In genomic region chr1:182670563-182671342, GRCm38 (mm10) we compare ENCODE assay signal across 8 mouse cellular contexts.
DNase-seq lines count a peak whose midpoint lies in the region; ATAC-seq and TF ChIP-seq lines count a peak whose summit lies in the region.

No protein-coding gene starts in this region.

- H3K9me3 ChIP-seq in neural tube, embryonic 11.5 days (ENCODE audit: control insufficient read depth, low read length), result no peaks in the 10 kb centered on the region
- H3K9me3 ChIP-seq in neural tube, embryonic 15.5 days (replicated peaks), result no peaks in the 10 kb centered on the region
- H3K9me3 ChIP-seq in heart, embryonic 12.5 days (replicated peaks), result 0 out of 2 replicates have a peak, but pooled peaks cover 3% of the 10 kb centered on the region
- H3K9me3 ChIP-seq in kidney, postnatal 0 days (replicated peaks; ENCODE audit: low read length), result no peaks in the 10 kb centered on the region
- H3K9me3 ChIP-seq in forebrain, embryonic 12.5 days, result no peaks in the 10 kb centered on the region

- WGBS in neural tube, embryonic 11.5 days, result 22% methylated on average over 11 of the region's 11 CpGs
- WGBS in neural tube, embryonic 15.5 days, result 24% methylated on average over 11 of the region's 11 CpGs
- 39% methylated on average over 11 of the region's 11 CpGs for whole genome bisulfite sequencing in heart, embryonic 12.5 days
- 11% methylated on average over 11 of the region's 11 CpGs for WGBS in kidney, postnatal 0 days
- WGBS in forebrain, embryonic 12.5 days, result 35% methylated on average over 11 of the region's 11 CpGs

- no peaks in the 10 kb centered on the region for H3K27me3 ChIP-seq in neural tube, embryonic 11.5 days (ENCODE audit: control insufficient read depth, insufficient read depth, low read length)
- H3K27me3 ChIP-seq in neural tube, embryonic 15.5 days (replicated peaks), result 0 out of 2 replicates have a peak, but pooled peaks cover 4% of the 10 kb centered on the region
- no peaks in the 10 kb centered on the region for H3K27me3 ChIP-seq in heart, embryonic 12.5 days (replicated peaks)
- H3K27me3 ChIP-seq in kidney, postnatal 0 days (ENCODE audit: insufficient read depth, low read length), result no peaks in the 10 kb centered on the region
- H3K27me3 ChIP-seq in forebrain, embryonic 12.5 days, result peaks cover 14% of the 10 kb centered on the region

- 0 out of 2 replicates have a peak, but pooled peaks cover 3% of the 10 kb centered on the region for H3K4me1 ChIP-seq in neural tube, embryonic 11.5 days (ENCODE audit: control insufficient read depth, insufficient read depth, low read length)
- H3K4me1 ChIP-seq in neural tube, embryonic 15.5 days, result peaks cover 26% of the 10 kb centered on the region
- peaks cover 36% of the 10 kb centered on the region for H3K4me1 ChIP-seq in heart, embryonic 12.5 days (replicated peaks)
- H3K4me1 ChIP-seq in kidney, postnatal 0 days (replicated peaks; ENCODE audit: insufficient read depth, low read length), result peaks cover 12% of the 10 kb centered on the region; the same call in 1 of the 2 replicates
- peaks cover 15% of the 10 kb centered on the region for H3K4me1 ChIP-seq in forebrain, embryonic 12.5 days

- no peak overlapping the region for H3K27ac ChIP-seq in neural tube, embryonic 11.5 days (ENCODE audit: low read depth, low read length)
- no peak overlapping the region for H3K27ac ChIP-seq in neural tube, embryonic 15.5 days (replicated peaks)
- H3K27ac ChIP-seq in heart, embryonic 12.5 days (ENCODE audit: poor library complexity, severe bottlenecking), result peak overlapping the region; percentile 61
- H3K27ac ChIP-seq in kidney, postnatal 0 days, result peak overlapping the region; percentile 86
- H3K27ac ChIP-seq in forebrain, embryonic 12.5 days, result no peak overlapping the region

- no peak overlapping the region for H3K4me2 ChIP-seq in neural tube, embryonic 11.5 days (ENCODE audit: low read depth)
- no peak overlapping the region for H3K4me2 ChIP-seq in neural tube, embryonic 15.5 days
- H3K4me2 ChIP-seq in heart, embryonic 12.5 days, result peak overlapping the region; percentile 17; the same call in 1 of the 2 replicates
- 0 out of 2 replicates have a peak overlapping the region, but pooled peaks have one; percentile 11 for H3K4me2 ChIP-seq in kidney, postnatal 0 days (ENCODE audit: low read length)
- no peak overlapping the region for H3K4me2 ChIP-seq in forebrain, embryonic 12.5 days

- peak; percentile 23 for DNase-seq in neural tube, embryonic 11.5 days (ENCODE audit: low spot score)
- peak; percentile 93 for DNase-seq in kidney, postnatal 0 days (ENCODE audit: low spot score)
- no peak for DNase-seq in ovary, postnatal 14 days (ENCODE audit: low spot score)
- no peak for DNase-seq in MN1 (ENCODE audit: low spot score)
- no peak for DNase-seq in layer of hippocampus, postnatal 14 days (ENCODE audit: low spot score in 2 of 2)

- H3K4me3 ChIP-seq in neural tube, embryonic 11.5 days (ENCODE audit: low read depth, low read length), result no peak overlapping the region
- no peak overlapping the region for H3K4me3 ChIP-seq in neural tube, embryonic 15.5 days (replicated peaks)
- no peak overlapping the region for H3K4me3 ChIP-seq in heart, embryonic 12.5 days
- H3K4me3 ChIP-seq in kidney, postnatal 0 days (replicated peaks; ENCODE audit: low read depth, low read length), result no peak overlapping the region
- no peak overlapping the region for H3K4me3 ChIP-seq in forebrain, embryonic 12.5 days (replicated peaks)

- H3K9ac ChIP-seq in neural tube, embryonic 11.5 days (ENCODE audit: low read length), result no peak overlapping the region
- H3K9ac ChIP-seq in neural tube, embryonic 15.5 days (replicated peaks), result no peak overlapping the region
- no peak overlapping the region for H3K9ac ChIP-seq in heart, embryonic 12.5 days
- no peak overlapping the region for H3K9ac ChIP-seq in kidney, postnatal 0 days (ENCODE audit: low read depth, low read length)
- no peak overlapping the region for H3K9ac ChIP-seq in forebrain, embryonic 12.5 days

- no peak for ATAC-seq in neural tube, embryonic 11.5 days (ENCODE audit: insufficient read depth, low FRiP score, low TSS enrichment)
- no peak for ATAC-seq in neural tube, embryonic 15.5 days (ENCODE audit: low FRiP score)
- ATAC-seq in heart, embryonic 12.5 days (ENCODE audit: insufficient number of reproducible peaks, low FRiP score), result peak; percentile 77
- peak; percentile 85 for ATAC-seq in kidney, postnatal 0 days (replicated peaks; ENCODE audit: low FRiP score, low read depth)
- no peak for ATAC-seq in forebrain, embryonic 12.5 days (ENCODE audit: low FRiP score)

- no peak for TF ChIP-seq CTCF in kidney, postnatal 0 days (IDR thresholded peaks at IDR 0.05; ENCODE audit: low read depth)

- H3K36me3 ChIP-seq in neural tube, embryonic 11.5 days (ENCODE audit: control insufficient read depth, insufficient read depth, low read length), result no peaks in the 10 kb centered on the region
- H3K36me3 ChIP-seq in neural tube, embryonic 15.5 days, result no peaks in the 10 kb centered on the region
- H3K36me3 ChIP-seq in heart, embryonic 12.5 days, result no peaks in the 10 kb centered on the region
- H3K36me3 ChIP-seq in kidney, postnatal 0 days (ENCODE audit: insufficient read depth, low read length), result no peaks in the 10 kb centered on the region
- H3K36me3 ChIP-seq in forebrain, embryonic 12.5 days (replicated peaks), result no peaks in the 10 kb centered on the region

Comparison
In these comparisons a context has a peak if more than half of its experiments do, and no peak if none do; other contexts are left out.
1. ATAC-seq: peak in heart, embryonic 12.5 days (single experiment) and kidney, postnatal 0 days (single experiment); none in neural tube, embryonic 11.5 days (single experiment), neural tube, embryonic 15.5 days (single experiment) and forebrain, embryonic 12.5 days (single experiment).
2. DNase-seq: peak in neural tube, embryonic 11.5 days (single experiment) and kidney, postnatal 0 days (single experiment); none in ovary, postnatal 14 days (single experiment), MN1 (single experiment) and layer of hippocampus, postnatal 14 days (0 of 2).
3. H3K27ac ChIP-seq: peak in heart, embryonic 12.5 days (single experiment) and kidney, postnatal 0 days (single experiment); none in neural tube, embryonic 11.5 days (single experiment), neural tube, embryonic 15.5 days (single experiment) and forebrain, embryonic 12.5 days (single experiment).
4. H3K4me2 ChIP-seq: peak in heart, embryonic 12.5 days (single experiment) and kidney, postnatal 0 days (single experiment); none in neural tube, embryonic 11.5 days (single experiment), neural tube, embryonic 15.5 days (single experiment) and forebrain, embryonic 12.5 days (single experiment).